Mouse (Mus musculus) G1E (cell line): ENCODE data around the gene Nxpe4. TPM values are rescaled to one million over a fixed set of nuclear protein-coding genes. Genes with fewer than 3 reads are reported as not detected.
"Not testable (repeated sequence)": the region's sequence is repeated elsewhere in the genome, so short reads cannot be mapped to it uniquely, and the experiment has no call there.

Experiments
- ATAC-seq: 2 replicates; pipeline ENCODE4 v1.8.0; 2016; ENCODE audit warnings: mild to moderate bottlenecking; ENCODE audit not compliant: insufficient number of reproducible peaks, poor library complexity, low FRiP score, severe bottlenecking; ENCODE audit errors: extremely low read depth
- DNase-seq: peaks from one replicate; pipeline ENCODE4 v3.0.0; 2012; ENCODE audit warnings: low spot score
- H3K27me3 ChIP-seq: 2 replicates; pipeline ENCODE4 v1.6.1; 2012; ENCODE audit warnings: mild to moderate bottlenecking, low read length, inconsistent platforms; ENCODE audit not compliant: insufficient read depth
- H3K36me3 ChIP-seq: replicated peaks from 2 replicates; pipeline ENCODE3; 2012; ENCODE audit warnings: mild to moderate bottlenecking, inconsistent platforms
- H3K4me1 ChIP-seq: 2 replicates; pipeline ENCODE4 v1.6.1; 2012; ENCODE audit warnings: low read depth, low read length, inconsistent platforms, mixed read lengths; ENCODE audit not compliant: insufficient read depth
- H3K4me3 ChIP-seq: 2 replicates; pipeline ENCODE4 v1.5.1; 2012; ENCODE audit warnings: low read depth, mild to moderate bottlenecking, inconsistent platforms, low read length, moderate library complexity, mixed read lengths
- H3K9me3 ChIP-seq: replicated peaks from 2 replicates; pipeline ENCODE4 v1.6.1; 2012; ENCODE audit warnings: inconsistent platforms
- CTCF ChIP-seq: IDR thresholded peaks from 2 replicates; pipeline ENCODE4 v1.5.1; 2012; ENCODE audit warnings: low read depth, low read length, inconsistent platforms, mixed read lengths
- GATA1 ChIP-seq: IDR thresholded peaks from 2 replicates; pipeline ENCODE4 v1.6.1; 2012; ENCODE audit warnings: borderline replicate concordance, low read length, inconsistent platforms, mixed read lengths
- GATA2 ChIP-seq: IDR thresholded peaks from 2 replicates; pipeline ENCODE4 v1.6.1; 2012; ENCODE audit warnings: low read depth, low read length, inconsistent platforms, borderline replicate concordance
- POLR2AphosphoS5 ChIP-seq: IDR thresholded peaks from 2 replicates; pipeline ENCODE4 v1.6.1; 2012; ENCODE audit warnings: low read depth, low read length, inconsistent platforms; ENCODE audit not compliant: insufficient replicate concordance
- TAL1 ChIP-seq: conservative IDR thresholded peaks from 2 replicates; pipeline ENCODE4 v1.6.1; 2012; ENCODE audit warnings: low read depth, low read length, inconsistent platforms, mixed read lengths
- polyA plus RNA-seq: library from polyadenylated mRNA; stranded (reverse); fragments of >175 nt; gene quantifications from 2 replicates; pipeline ENCODE4 v1.2.3, GENCODE M21; 2012
- total RNA-seq, 2 experiments: library from RNA; stranded (forward) in 1 of 2; stranded (reverse) in 1 of 2; fragments of 200-1000 nt in 1 of 2; fragments of >200 nt in 1 of 2; fragmentation: Nextera tagmentation in 1 of 2; gene quantifications; 2 replicates each; pipeline ENCODE4 v1.2.3; 2014 to 2017

Nxpe4 gene
- total and polyA plus RNA-seq, 3 experiments, result 5.8 to 177 (median 117) TPM

DNA sequence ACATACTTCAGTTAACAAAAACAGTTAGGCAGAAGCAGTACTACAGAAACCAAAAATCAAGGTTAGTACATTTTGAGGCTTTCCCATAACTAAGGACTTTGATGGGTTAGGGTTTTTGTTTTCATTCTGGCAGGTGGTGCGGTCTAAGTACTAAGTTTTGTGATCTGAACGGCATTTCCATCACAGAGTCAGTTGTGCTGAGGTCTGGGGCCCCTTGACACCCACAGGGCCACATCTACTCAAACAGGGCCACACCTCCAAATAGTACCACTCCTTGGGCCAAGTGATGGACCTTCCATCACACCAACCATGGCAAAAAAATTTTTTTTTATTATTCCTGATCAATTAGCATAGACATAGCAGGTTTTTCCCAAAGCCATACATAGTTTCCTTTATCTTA lies 251.8 kb downstream of the Nxpe4 start:
- ATAC-seq, result no peak
- Histone ChIP-seq H3K9me3 (no peaks in the 10 kb centered on the region), H3K27me3 (peaks cover 5% of the 10 kb centered on the region; the same call in 1 of the 2 replicates), H3K4me1 (peaks cover 10% of the 10 kb centered on the region; the same call in 1 of the 2 replicates), H3K36me3 (no peaks in the 10 kb centered on the region), H3K4me3 (no peak overlapping the region)
- no peak for DNase-seq
- no peak for TF ChIP-seq CTCF
- no peak for TF ChIP-seq GATA1
- TF ChIP-seq GATA2, result no peak
- TF ChIP-seq POLR2AphosphoS5, result no peak
- no peak for TF ChIP-seq TAL1

DNA sequence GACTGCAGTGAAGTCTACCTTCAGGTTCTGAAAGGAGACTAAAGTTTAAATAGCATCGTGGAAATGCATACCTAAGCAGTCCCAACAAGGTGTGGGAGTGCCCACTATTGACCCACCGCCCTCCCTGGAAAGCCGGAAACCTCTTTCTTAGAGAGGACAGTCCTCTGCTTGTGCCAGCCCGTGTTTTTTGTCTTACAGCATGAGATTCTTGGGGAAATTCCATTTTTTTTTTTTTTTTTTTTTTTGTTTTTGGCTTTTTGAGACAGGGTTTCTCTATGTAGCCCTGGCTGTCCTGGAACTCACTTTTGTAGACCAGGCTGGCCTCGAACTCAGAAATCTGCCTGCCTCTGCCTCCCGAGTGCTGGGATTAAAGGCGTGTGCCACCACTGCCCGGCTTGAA lies 255.5 kb downstream of the Nxpe4 start:
- H3K4me1 ChIP-seq, result peaks cover 16% of the 10 kb centered on the region
- not testable (repeated sequence) for H3K36me3 ChIP-seq, H3K9me3 ChIP-seq, ATAC-seq, DNase-seq, H3K4me3 ChIP-seq, H3K27me3 ChIP-seq

- Histone ChIP-seq H3K36me3 (no peaks in the 10 kb centered on the region), H3K4me3 (no peak overlapping the region), H3K9me3 (no peaks in the 10 kb centered on the region), H3K4me1 (peaks cover 20% of the 10 kb centered on the region), H3K27me3 (peaks cover 5% of the 10 kb centered on the region; the same call in 1 of the 2 replicates)
- TF ChIP-seq GATA2, result no peak
- TF ChIP-seq CTCF, result no peak
- no peak for TF ChIP-seq GATA1
- no peak for TF ChIP-seq TAL1
- no peak for TF ChIP-seq POLR2AphosphoS5
- ATAC-seq (no peak), DNase-seq (no peak)
These were observed 256.2 kb downstream of the Nxpe4 start for GRCm38 (mm10) chr9:48417994-48418393.

GRCm38 (mm10) chr9:48418397-48418796 lies 256.6 kb downstream of the Nxpe4 start:
- no peaks in the 10 kb centered on the region for H3K36me3 ChIP-seq
- no peak overlapping the region for H3K4me3 ChIP-seq
- TF ChIP-seq TAL1, result no peak
- no peak for TF ChIP-seq POLR2AphosphoS5
- no peak for TF ChIP-seq CTCF
- TF ChIP-seq GATA1, result no peak
- no peak for TF ChIP-seq GATA2
- peaks cover 21% of the 10 kb centered on the region for H3K4me1 ChIP-seq
- H3K27me3 ChIP-seq, result peaks cover 5% of the 10 kb centered on the region; the same call in 1 of the 2 replicates
- H3K9me3 ChIP-seq, result no peaks in the 10 kb centered on the region
- DNase-seq (no peak), ATAC-seq (no peak)

DNA sequence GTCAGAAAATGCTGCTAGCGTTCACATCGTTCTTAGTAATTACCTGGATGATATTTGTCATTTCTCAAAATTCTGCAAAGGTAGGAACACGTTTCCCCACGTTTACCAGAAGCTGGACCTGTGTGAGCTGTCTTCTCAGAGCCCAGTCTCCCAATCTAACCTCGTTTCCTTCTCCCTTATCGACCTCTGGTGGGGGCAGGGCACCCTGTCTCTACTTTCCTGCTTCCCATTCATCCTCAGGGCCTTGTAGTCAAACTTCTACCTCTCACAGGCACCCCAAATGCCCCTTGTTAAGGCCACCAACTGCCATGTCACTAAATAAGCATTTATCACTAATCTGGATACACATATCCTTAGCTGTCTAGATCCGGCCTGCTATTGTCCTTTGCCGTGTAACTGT lies 257.0 kb downstream of the Nxpe4 start:
- H3K4me3 ChIP-seq, result no peak overlapping the region
- no peaks in the 10 kb centered on the region for H3K9me3 ChIP-seq
- DNase-seq (no peak), ATAC-seq (no peak)
- peaks cover 19% of the 10 kb centered on the region for H3K4me1 ChIP-seq
- H3K27me3 ChIP-seq, result peaks cover 5% of the 10 kb centered on the region; the same call in 1 of the 2 replicates
- H3K36me3 ChIP-seq, result no peaks in the 10 kb centered on the region
- no peak for TF ChIP-seq TAL1
- TF ChIP-seq POLR2AphosphoS5, result no peak
- no peak for TF ChIP-seq GATA2
- no peak for TF ChIP-seq GATA1
- TF ChIP-seq CTCF, result no peak

DNA sequence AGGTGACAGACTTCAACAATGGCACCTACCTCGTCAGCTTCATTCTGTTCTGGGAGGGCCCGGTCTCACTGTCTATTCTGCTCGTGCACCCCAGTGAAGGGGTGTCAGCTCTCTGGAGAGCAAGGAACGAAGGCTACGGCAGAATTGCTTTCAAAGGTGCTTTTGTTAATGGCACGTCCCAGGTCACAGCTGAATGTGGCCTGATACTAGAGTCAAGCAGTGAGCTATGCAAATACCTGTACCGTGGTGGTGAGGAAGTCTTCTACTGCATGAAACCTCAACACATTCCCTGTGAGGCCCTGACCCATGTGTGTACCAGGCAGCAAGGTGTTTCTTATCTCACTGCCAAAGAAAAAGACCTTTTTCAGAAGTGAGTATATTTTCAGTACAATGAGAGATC lies 258.6 kb downstream of the Nxpe4 start:
- no peak for TF ChIP-seq GATA1
- no peak for TF ChIP-seq TAL1
- TF ChIP-seq GATA2, result no peak
- TF ChIP-seq POLR2AphosphoS5, result no peak
- no peak for TF ChIP-seq CTCF
- DNase-seq (no peak), ATAC-seq (no peak)
- Histone ChIP-seq H3K27me3 (peaks cover 5% of the 10 kb centered on the region; the same call in 1 of the 2 replicates), H3K4me1 (peaks cover 19% of the 10 kb centered on the region), H3K4me3 (no peak overlapping the region), H3K36me3 (no peaks in the 10 kb centered on the region), H3K9me3 (no peaks in the 10 kb centered on the region)

GRCm38 (mm10) chr9:48421029-48421428 lies 259.2 kb downstream of the Nxpe4 start:
- Histone ChIP-seq H3K27me3 (peaks cover under 1% of the 10 kb centered on the region; the same call in 1 of the 2 replicates), H3K4me3 (no peak overlapping the region), H3K9me3 (no peaks in the 10 kb centered on the region), H3K36me3 (no peaks in the 10 kb centered on the region), H3K4me1 (peaks cover 19% of the 10 kb centered on the region)
- DNase-seq (no peak), ATAC-seq (no peak)
- TF ChIP-seq GATA1 (no peak), GATA2 (no peak), CTCF (no peak), POLR2AphosphoS5 (no peak), TAL1 (no peak)
